Mouse (Mus musculus) embryonic fibroblast, embryonic 13.5 days (primary cell): ENCODE data around the gene Pou6f1. TPM values are rescaled to one million over a fixed set of nuclear protein-coding genes. Genes with fewer than 3 reads are reported as not detected.
"Not testable (repeated sequence)": the region's sequence is repeated elsewhere in the genome, so short reads cannot be mapped to it uniquely, and the experiment has no call there.

Experiments used
- H3K27ac ChIP-seq: 2 replicates; pipeline ENCODE4 v1.5.1; 2012; ENCODE audit warnings: low read length, control low read depth, inconsistent platforms; ENCODE audit not compliant: insufficient read depth
- H3K4me1 ChIP-seq: 2 replicates; pipeline ENCODE4 v1.6.1; 2011; ENCODE audit warnings: low read length; ENCODE audit not compliant: control insufficient read depth, insufficient read depth
- H3K4me3 ChIP-seq: 2 replicates; pipeline ENCODE4 v1.5.1; 2011; ENCODE audit warnings: mild to moderate bottlenecking, control low read depth, low read length; ENCODE audit not compliant: insufficient read depth
- CTCF ChIP-seq: IDR thresholded peaks from 2 replicates; pipeline ENCODE4 v1.5.1; 2011; ENCODE audit warnings: mild to moderate bottlenecking, control low read depth, low read length, moderate library complexity, borderline replicate concordance; ENCODE audit not compliant: insufficient read depth
- POLR2A ChIP-seq: IDR thresholded peaks from 2 replicates; pipeline ENCODE4 v1.6.1; 2011; ENCODE audit warnings: low read depth, mild to moderate bottlenecking, control low read depth, low read length, moderate library complexity
- polyA plus RNA-seq: library from polyadenylated mRNA; stranded (reverse); fragments of >200 nt; gene quantifications from 2 replicates; pipeline ENCODE4 v1.2.4, GENCODE M21; 2011; ENCODE audit warnings: low read depth; ENCODE audit not compliant: missing spikeins, insufficient read length

Gene Pou6f1
- polyA plus RNA-seq, 1 experiment, result 16.9 TPM

- TF ChIP-seq POLR2A (peak; percentile 98), CTCF (no peak)
- Histone ChIP-seq H3K4me1 (no peaks in the 10 kb centered on the region; the same call in 1 of the 2 replicates), H3K4me3 (peak within 1 kb of the TSS; percentile 77), H3K27ac (peak within 1 kb of the TSS; percentile 69)
Measured at GRCm38 (mm10) chr15:100551326-100552307, 48.2 kb downstream of the Pou6f1 start, which contains the start of gene Tfcp2. Gene Tfcp2 (minus strand): TSS chr15:100552008.

GRCm38 (mm10) chr15:100550280-100550679 lies 49.5 kb downstream of the Pou6f1 start:
- no peak for TF ChIP-seq POLR2A
- no peak for TF ChIP-seq CTCF
- Histone ChIP-seq H3K4me3 (peak overlapping the region; percentile 77; the same call in 1 of the 2 replicates), H3K27ac (no peak overlapping the region), H3K4me1 (no peaks in the 10 kb centered on the region; the same call in 1 of the 2 replicates)

- not testable (repeated sequence) for H3K4me1 ChIP-seq, H3K27ac ChIP-seq, H3K4me3 ChIP-seq
Measured at GRCm38 (mm10) chr15:100543651-100544030, 56.1 kb downstream of the Pou6f1 start.

- H3K4me1 ChIP-seq, H3K4me3 ChIP-seq, H3K27ac ChIP-seq: not testable (repeated sequence)
Measured at GRCm38 (mm10) chr15:100542876-100543650, 56.7 kb downstream of the Pou6f1 start.

- H3K4me1 ChIP-seq, result no peaks in the 10 kb centered on the region
- no peak overlapping the region for H3K4me3 ChIP-seq
- TF ChIP-seq POLR2A, result no peak
- no peak for TF ChIP-seq CTCF
- H3K27ac ChIP-seq, result no peak overlapping the region
Measured at GRCm38 (mm10) chr15:100541426-100541825, 58.4 kb downstream of the Pou6f1 start.

- H3K4me3 ChIP-seq, H3K4me1 ChIP-seq, H3K27ac ChIP-seq: not testable (repeated sequence)
Measured at GRCm38 (mm10) chr15:100541001-100541400, 58.8 kb downstream of the Pou6f1 start.

GRCm38 (mm10) chr15:100539411-100539810 lies 60.4 kb downstream of the Pou6f1 start:
- H3K27ac ChIP-seq, result no peak overlapping the region

GRCm38 (mm10) chr15:100537913-100538312 lies 61.9 kb downstream of the Pou6f1 start:
- TF ChIP-seq POLR2A, result no peak
- no peak for TF ChIP-seq CTCF
- Histone ChIP-seq H3K27ac (no peak overlapping the region), H3K4me1 (no peaks in the 10 kb centered on the region), H3K4me3 (no peak overlapping the region)

More at GRCm38 (mm10) chr15:100539411-100539810, 60.4 kb downstream of the Pou6f1 start:
- Histone ChIP-seq H3K4me3 (no peak overlapping the region), H3K4me1 (no peaks in the 10 kb centered on the region)
- TF ChIP-seq CTCF (no peak), POLR2A (no peak)

GRCm38 (mm10) chr15:100527900-100528299 lies 71.9 kb downstream of the Pou6f1 start:
- H3K27ac ChIP-seq, result no peak overlapping the region
- no peaks in the 10 kb centered on the region for H3K4me1 ChIP-seq
- no peak overlapping the region for H3K4me3 ChIP-seq
- TF ChIP-seq CTCF (no peak), POLR2A (no peak)

- no peak overlapping the region for H3K27ac ChIP-seq
- no peaks in the 10 kb centered on the region for H3K4me1 ChIP-seq
- no peak overlapping the region for H3K4me3 ChIP-seq
- TF ChIP-seq POLR2A (no peak), CTCF (no peak)
Measured at GRCm38 (mm10) chr15:100525405-100525804, 74.4 kb downstream of the Pou6f1 start.

Other genes with a start within 250 kb of the Pou6f1 start
- not detected in 2 replicates for gene Methig1, start 246.8 kb downstream of the Pou6f1 start, polyA plus RNA-seq
- gene Mettl7a2, start 246.8 kb downstream of the Pou6f1 start, polyA plus RNA-seq, result not detected in 2 replicates
- gene Higd1c, start 235.4 kb downstream of the Pou6f1 start, polyA plus RNA-seq, result not detected in 2 replicates
- gene Gm5475, start 177.8 kb downstream of the Pou6f1 start, polyA plus RNA-seq, result not detected in 2 replicates
- 40.3 and 48.5 TPM in 2 replicates for gene Slc11a2, start 174.9 kb downstream of the Pou6f1 start, polyA plus RNA-seq
- 22.6 and 27.4 TPM in 2 replicates for gene Letmd1, start 131.0 kb downstream of the Pou6f1 start, polyA plus RNA-seq
- 9.3 and 10.8 TPM in 2 replicates for gene Csrnp2, start 104.5 kb downstream of the Pou6f1 start, polyA plus RNA-seq
- gene Tfcp2, start 48.0 kb downstream of the Pou6f1 start, polyA plus RNA-seq, result 15.6 and 20.3 TPM in 2 replicates
- gene Dazap2, start 15.4 kb upstream of the Pou6f1 start, polyA plus RNA-seq, result 103 and 126 TPM in 2 replicates
- not detected in 2 replicates for gene Smagp, start 37.0 kb upstream of the Pou6f1 start, polyA plus RNA-seq
- 1.2 TPM in 1 of 2 replicates, not detected in the other for gene Bin2, start 69.6 kb upstream of the Pou6f1 start, polyA plus RNA-seq
- gene Cela1, start 87.9 kb upstream of the Pou6f1 start, polyA plus RNA-seq, result 2.4 and 3.4 TPM in 2 replicates
- not detected in 2 replicates for gene Galnt6, start 129.4 kb upstream of the Pou6f1 start, polyA plus RNA-seq
- 1.2 and 2.9 TPM in 2 replicates for gene Slc4a8, start 161.8 kb upstream of the Pou6f1 start, polyA plus RNA-seq